22 mouse cellular contexts compared by ENCODE assay signal in genomic region chr2:170895096-170895495, GRCm38 (mm10).
A peak's percentile ranks its signal among the peaks of the same experiment; 100 is the strongest.
DNase-seq lines count a peak whose midpoint lies in the region; ATAC-seq lines count a peak whose summit lies in the region.
"Had no signal": no experiment of that assay in that cellular context is flagged by ENCODE, and none has a peak within 500 bp of the region (broad histone marks: within the 10 kb centered on the region; RNA-seq: fewer than 3 reads in every experiment).

No protein-coding gene starts in this region.

- H3K4me2 ChIP-seq in heart, embryonic 11.5 days: no peak overlapping the region
- H3K4me2 ChIP-seq in neural tube, embryonic 13.5 days: no peak overlapping the region
- no peak overlapping the region for H3K4me2 ChIP-seq in neural tube, embryonic 15.5 days
- H3K4me2 ChIP-seq: embryonic facial prominence, embryonic 12.5 days; heart, embryonic 12.5 days; hindbrain, embryonic 13.5 days; limb, embryonic 13.5 days; liver, embryonic 13.5 days; lung, embryonic 14.5 days; stomach, embryonic 15.5 days had no signal

- H3K9me3 ChIP-seq in heart, embryonic 11.5 days (replicated peaks; ENCODE audit: control insufficient read depth, low read length): no peaks in the 10 kb centered on the region
- H3K9me3 ChIP-seq in neural tube, embryonic 13.5 days: no peaks in the 10 kb centered on the region
- no peaks in the 10 kb centered on the region for H3K9me3 ChIP-seq in neural tube, embryonic 15.5 days (replicated peaks)
- H3K9me3 ChIP-seq: embryonic facial prominence, embryonic 12.5 days; heart, embryonic 12.5 days; hindbrain, embryonic 13.5 days; limb, embryonic 13.5 days; liver, embryonic 13.5 days; midbrain, embryonic 10.5 days; stomach, embryonic 15.5 days had no signal

- WGBS in heart, embryonic 11.5 days (ENCODE audit: insufficient replicate concordance): 79% methylated on average over 8 of the region's 8 CpGs
- WGBS in neural tube, embryonic 13.5 days: 69% methylated on average over 8 of the region's 8 CpGs
- 54% methylated on average over 8 of the region's 8 CpGs for WGBS in neural tube, embryonic 15.5 days

- no peaks in the 10 kb centered on the region for H3K36me3 ChIP-seq in heart, embryonic 11.5 days (ENCODE audit: control insufficient read depth, insufficient read depth, low read length)
- no peaks in the 10 kb centered on the region for H3K36me3 ChIP-seq in neural tube, embryonic 13.5 days
- H3K36me3 ChIP-seq in neural tube, embryonic 15.5 days: no peaks in the 10 kb centered on the region
- H3K36me3 ChIP-seq: embryonic facial prominence, embryonic 12.5 days; heart, embryonic 12.5 days; hindbrain, embryonic 13.5 days; limb, embryonic 13.5 days; liver, embryonic 13.5 days; midbrain, embryonic 10.5 days; stomach, embryonic 15.5 days had no signal

- H3K4me1 ChIP-seq in heart, embryonic 11.5 days (ENCODE audit: control insufficient read depth, insufficient read depth, low read length): no peaks in the 10 kb centered on the region
- H3K4me1 ChIP-seq in neural tube, embryonic 13.5 days (replicated peaks): no peaks in the 10 kb centered on the region
- H3K4me1 ChIP-seq in neural tube, embryonic 15.5 days: no peaks in the 10 kb centered on the region
- H3K4me1 ChIP-seq: heart, embryonic 12.5 days; hindbrain, embryonic 13.5 days; limb, embryonic 13.5 days; liver, embryonic 13.5 days; stomach, embryonic 15.5 days had no signal

- H3K27ac ChIP-seq in heart, embryonic 11.5 days (ENCODE audit: low read depth, low read length): no peak overlapping the region
- no peak overlapping the region for H3K27ac ChIP-seq in neural tube, embryonic 13.5 days (replicated peaks)
- H3K27ac ChIP-seq in neural tube, embryonic 15.5 days (replicated peaks): no peak overlapping the region
- H3K27ac ChIP-seq: embryonic facial prominence, embryonic 12.5 days; gastrocnemius, adult 2 months; hindbrain, embryonic 13.5 days; limb, embryonic 13.5 days; liver, embryonic 13.5 days; macrophage; midbrain, embryonic 10.5 days; stomach, embryonic 15.5 days had no signal

- peak; percentile 23 for DNase-seq in heart, adult 11 months
- DNase-seq in right cerebral cortex, postnatal 14 days: peak; percentile 49
- DNase-seq in yolk sac, embryonic 10.5 days (ENCODE audit: low spot score): no peak
- DNase-seq in heart, postnatal 14 days: no peak
- DNase-seq: cerebellum, adult 9-10 months; gastrocnemius, adult 2 months; kidney, adult 8-10 months; kidney, postnatal 25 days; liver, embryonic 13.5 days; lung, embryonic 14.5 days; retina, postnatal 1 day; thymus, adult 2 months had no signal

- ATAC-seq in heart, embryonic 11.5 days (replicated peaks; ENCODE audit: insufficient number of reproducible peaks, low FRiP score, low TSS enrichment): no peak
- 0 out of 2 replicates have a peak, but pooled peaks have one; percentile 8 for ATAC-seq in neural tube, embryonic 13.5 days (ENCODE audit: low read depth)
- ATAC-seq in neural tube, embryonic 15.5 days (ENCODE audit: low FRiP score): no peak

- H3K9ac ChIP-seq in heart, embryonic 11.5 days (ENCODE audit: low read depth, low read length): no peak overlapping the region
- H3K9ac ChIP-seq in neural tube, embryonic 13.5 days: no peak overlapping the region
- no peak overlapping the region for H3K9ac ChIP-seq in neural tube, embryonic 15.5 days (replicated peaks)
- H3K9ac ChIP-seq: embryonic facial prominence, embryonic 12.5 days; heart, embryonic 12.5 days; hindbrain, embryonic 13.5 days; limb, embryonic 13.5 days; liver, embryonic 13.5 days; lung, embryonic 14.5 days; stomach, embryonic 15.5 days had no signal

- H3K27me3 ChIP-seq in heart, embryonic 11.5 days (ENCODE audit: control insufficient read depth, insufficient read depth, low read length): no peaks in the 10 kb centered on the region
- no peaks in the 10 kb centered on the region for H3K27me3 ChIP-seq in neural tube, embryonic 13.5 days
- H3K27me3 ChIP-seq in neural tube, embryonic 15.5 days (replicated peaks): no peaks in the 10 kb centered on the region
- H3K27me3 ChIP-seq: embryonic facial prominence, embryonic 12.5 days; heart, embryonic 12.5 days; hindbrain, embryonic 13.5 days; limb, embryonic 13.5 days; liver, embryonic 13.5 days; stomach, embryonic 15.5 days had no signal

- H3K4me3 ChIP-seq in heart, embryonic 11.5 days (ENCODE audit: low read depth, low read length): no peak overlapping the region
- no peak overlapping the region for H3K4me3 ChIP-seq in neural tube, embryonic 13.5 days
- no peak overlapping the region for H3K4me3 ChIP-seq in neural tube, embryonic 15.5 days (replicated peaks)
- H3K4me3 ChIP-seq: embryonic facial prominence, embryonic 12.5 days; gastrocnemius, adult 2 months; heart, embryonic 12.5 days; hindbrain, embryonic 13.5 days; limb, embryonic 13.5 days; liver, embryonic 13.5 days; midbrain, embryonic 10.5 days; stomach, embryonic 15.5 days had no signal

- intact Hi-C loops in heart, postnatal 14 days (cut with DNase I): no loop called here

Comparison
In these comparisons a context has a peak if more than half of its experiments do, and no peak if none do; other contexts are left out.
1. DNase-seq: peak in heart, adult 11 months (single experiment) and right cerebral cortex, postnatal 14 days (single experiment); none in yolk sac, embryonic 10.5 days (single experiment) and heart, postnatal 14 days (0 of 2).